In genomic region chr19:7117653-7118307, GRCm38 (mm10) we compare ENCODE assay signal across 10 mouse cellular contexts. TPM values are rescaled to one million over a fixed set of nuclear protein-coding genes. Genes with fewer than 3 reads are reported as not detected.
A peak's percentile ranks its signal among the peaks of the same experiment; 100 is the strongest.
DNase-seq lines count a peak whose midpoint lies in the region; ATAC-seq lines count a peak whose summit lies in the region.
"Had no signal": no experiment of that assay in that cellular context is flagged by ENCODE, and none has a peak within 500 bp of the region (broad histone marks: within the 10 kb centered on the region; RNA-seq: fewer than 3 reads in every experiment).

No protein-coding gene starts in this region.

- ATAC-seq in kidney, embryonic 15.5 days (replicated peaks; ENCODE audit: low FRiP score) = no peak
- peak; percentile 80 for ATAC-seq in liver, embryonic 12.5 days

- H3K4me3 ChIP-seq in kidney, embryonic 15.5 days (replicated peaks) = no peak overlapping the region
- peak overlapping the region; percentile 23 for H3K4me3 ChIP-seq in liver, embryonic 12.5 days
- H3K4me3 ChIP-seq: embryonic facial prominence, embryonic 15.5 days; neural tube, embryonic 12.5 days had no signal

- 78% methylated on average over 8 of the region's 8 CpGs for WGBS in kidney, embryonic 15.5 days
- WGBS in liver, embryonic 12.5 days (ENCODE audit: insufficient replicate concordance) = 18% methylated on average over 8 of the region's 8 CpGs

- no peak for DNase-seq in kidney, adult 9 months
- peak; percentile 41 for DNase-seq in c-Kit-positive CD71-positive TER-119-negative erythroid progenitor cells, embryonic 14.5 days (ENCODE audit: low read depth)
- peak; percentile 68 for DNase-seq in splenic B cell, adult 2 months (ENCODE audit: low read depth, low spot score)
- no peak for DNase-seq in layer of hippocampus, postnatal 10 days (ENCODE audit: low spot score in 2 of 2)
- DNase-seq in cerebellum, postnatal 10 days = no peak
- DNase-seq: gastrocnemius, postnatal 25 days had no signal

- no peaks in the 10 kb centered on the region for H3K9me3 ChIP-seq in kidney, embryonic 15.5 days (replicated peaks)
- H3K9me3 ChIP-seq in liver, embryonic 12.5 days (replicated peaks) = no peaks in the 10 kb centered on the region
- H3K9me3 ChIP-seq: embryonic facial prominence, embryonic 15.5 days; neural tube, embryonic 12.5 days had no signal

- peaks cover 82% of the 10 kb centered on the region for H3K4me1 ChIP-seq in kidney, embryonic 15.5 days
- H3K4me1 ChIP-seq in liver, embryonic 12.5 days = peaks cover 90% of the 10 kb centered on the region

- H3K36me3 ChIP-seq in kidney, embryonic 15.5 days = no peaks in the 10 kb centered on the region
- H3K36me3 ChIP-seq in liver, embryonic 12.5 days = no peaks in the 10 kb centered on the region
- no peaks in the 10 kb centered on the region for H3K36me3 ChIP-seq in splenic B cell, adult 2 months (ENCODE audit: control insufficient read depth, insufficient read depth, low read length, poor library complexity, severe bottlenecking)
- H3K36me3 ChIP-seq: embryonic facial prominence, embryonic 15.5 days; neural tube, embryonic 12.5 days had no signal

- H3K9ac ChIP-seq in kidney, embryonic 15.5 days = no peak overlapping the region
- peak overlapping the region; percentile 66 for H3K9ac ChIP-seq in liver, embryonic 12.5 days
- H3K9ac ChIP-seq: embryonic facial prominence, embryonic 15.5 days; neural tube, embryonic 12.5 days had no signal

- peaks cover 80% of the 10 kb centered on the region for H3K27me3 ChIP-seq in kidney, embryonic 15.5 days
- no peaks in the 10 kb centered on the region; the same call in 1 of the 2 replicates for H3K27me3 ChIP-seq in liver, embryonic 12.5 days (replicated peaks)
- H3K27me3 ChIP-seq in splenic B cell, adult 2 months (ENCODE audit: control insufficient read depth, insufficient read depth, low read length, poor library complexity, severe bottlenecking) = no peaks in the 10 kb centered on the region

- no peak overlapping the region for H3K4me2 ChIP-seq in kidney, embryonic 15.5 days
- peak overlapping the region; percentile 65 for H3K4me2 ChIP-seq in liver, embryonic 12.5 days
- H3K4me2 ChIP-seq: embryonic facial prominence, embryonic 15.5 days; neural tube, embryonic 12.5 days had no signal

- H3K27ac ChIP-seq in kidney, embryonic 15.5 days = 0 out of 2 replicates have a peak overlapping the region, but pooled peaks have one; percentile 22
- peak overlapping the region; percentile 89 for H3K27ac ChIP-seq in liver, embryonic 12.5 days
- H3K27ac ChIP-seq: embryonic facial prominence, embryonic 15.5 days; neural tube, embryonic 12.5 days had no signal

RNA-seq across cellular contexts. Expression of gene Flrt1, which starts 12.3 kb away (rescaled TPM):
- polyA plus RNA-seq in kidney, embryonic 15.5 days (2015; fragmentation: Nextera tagmentation; extraction: Ambion mirVana) = 4.4 and 5.0 TPM in 2 replicates
- polyA plus RNA-seq in liver, embryonic 12.5 days (2016; fragmentation: Nextera tagmentation; extraction: Ambion mirVana) = 0.23 TPM in 2 replicates
- 10 to 100 TPM; 27.9 to 28.4 TPM for total RNA-seq in layer of hippocampus, postnatal 10 days (2021)

Comparison
In these comparisons a context has a peak if more than half of its experiments do, and no peak if none do; other contexts are left out.
1. DNase-seq: peak in c-Kit-positive CD71-positive TER-119-negative erythroid progenitor cells, embryonic 14.5 days (single experiment) and splenic B cell, adult 2 months (single experiment); none in kidney, adult 9 months (single experiment), layer of hippocampus, postnatal 10 days (0 of 2) and cerebellum, postnatal 10 days (0 of 2).